Mouse (Mus musculus): Measurements from ENCODE around the gene 2010111I01Rik.
A peak's percentile ranks its signal among the peaks of the same experiment; 100 is the strongest.

2010111I01Rik gene

GRCm38 (mm10) chr13:63030023-63030422 lies 65.3 kb downstream of the 2010111I01Rik start:
- DNase-seq (ENCODE audit: low spot score) = no peak

- no peak for DNase-seq (ENCODE audit: low spot score)
Measured at GRCm38 (mm10) chr13:63031244-63031643, 66.6 kb downstream of the 2010111I01Rik start.

- DNase-seq (ENCODE audit: low spot score) = no peak
Measured at GRCm38 (mm10) chr13:63032304-63032830, 67.7 kb downstream of the 2010111I01Rik start.

- DNase-seq (ENCODE audit: low spot score) = no peak
Measured at GRCm38 (mm10) chr13:63032958-63033357, 68.3 kb downstream of the 2010111I01Rik start.

GRCm38 (mm10) chr13:63033364-63033763 lies 68.7 kb downstream of the 2010111I01Rik start:
- no peak for DNase-seq (ENCODE audit: low spot score)

- no peak for DNase-seq (ENCODE audit: low spot score)
Measured at GRCm38 (mm10) chr13:63034666-63035065, 70.0 kb downstream of the 2010111I01Rik start.

- no peak for DNase-seq (ENCODE audit: low spot score)
Measured at GRCm38 (mm10) chr13:63037906-63038305, 73.2 kb downstream of the 2010111I01Rik start.

GRCm38 (mm10) chr13:63038415-63038814 lies 73.7 kb downstream of the 2010111I01Rik start:
- no peak for DNase-seq (ENCODE audit: low spot score)

GRCm38 (mm10) chr13:63038871-63039270 lies 74.2 kb downstream of the 2010111I01Rik start:
- DNase-seq (ENCODE audit: low spot score) = no peak

GRCm38 (mm10) chr13:63039326-63039725 lies 74.6 kb downstream of the 2010111I01Rik start:
- no peak for DNase-seq (ENCODE audit: low spot score)

GRCm38 (mm10) chr13:63039848-63040247 lies 75.2 kb downstream of the 2010111I01Rik start:
- no peak for DNase-seq (ENCODE audit: low spot score)

GRCm38 (mm10) chr13:63045504-63046205 lies 81.0 kb downstream of the 2010111I01Rik start:
- no peak for DNase-seq (ENCODE audit: low spot score)

- peak; percentile 59 for DNase-seq (ENCODE audit: low spot score)
Measured at GRCm38 (mm10) chr13:63046206-63047020, 81.7 kb downstream of the 2010111I01Rik start.

GRCm38 (mm10) chr13:63063706-63064105 lies 99.0 kb downstream of the 2010111I01Rik start:
- DNase-seq (ENCODE audit: low spot score) = no peak

GRCm38 (mm10) chr13:63066607-63067006 lies 101.9 kb downstream of the 2010111I01Rik start:
- no peak for DNase-seq (ENCODE audit: low spot score)

- no peak for DNase-seq (ENCODE audit: low spot score)
Measured at GRCm38 (mm10) chr13:63068371-63069136, 103.9 kb downstream of the 2010111I01Rik start.

- no peak for DNase-seq (ENCODE audit: low spot score)
Measured at GRCm38 (mm10) chr13:63071874-63072273, 107.2 kb downstream of the 2010111I01Rik start.

- no peak for DNase-seq (ENCODE audit: low spot score)
Measured at GRCm38 (mm10) chr13:63072376-63072775, 107.7 kb downstream of the 2010111I01Rik start.

- no peak for DNase-seq (ENCODE audit: low spot score)
Measured at GRCm38 (mm10) chr13:63073911-63074675, 109.4 kb downstream of the 2010111I01Rik start.

GRCm38 (mm10) chr13:63074676-63074991 lies 109.9 kb downstream of the 2010111I01Rik start:
- no peak for DNase-seq (ENCODE audit: low spot score)

- DNase-seq (ENCODE audit: low spot score) = no peak
Measured at GRCm38 (mm10) chr13:63075331-63075855, 110.7 kb downstream of the 2010111I01Rik start.

All from left cerebral cortex, adult 11 months (tissue).